Mouse (Mus musculus) embryo, embryonic 11.5 days (tissue): Measurements from ENCODE around the gene Foxm1.

Source experiments
- DNase-seq: peaks from one replicate; pipeline ENCODE4 v3.0.0-alpha.2; 2012; ENCODE audit warnings: low read depth, low spot score

The Foxm1 gene

GRCm38 (mm10) chr6:128424269-128425019 lies 61.7 kb downstream of the Foxm1 start, which contains the start of gene Itfg2:
Gene Itfg2 (minus strand): TSS chr6:128424931.
- DNase-seq = peak; percentile 94

GRCm38 (mm10) chr6:128425046-128425445 lies 62.3 kb downstream of the Foxm1 start:
- no peak for DNase-seq
